Mouse (Mus musculus): ENCODE measurements at regions not wholly inside any gene's neighbourhood (a gene's known extent, or its start where the extent isn't known, plus 50 kb on each side); places are given as distances from the start of the nearest gene placed in this dataset.

GRCm38 (mm10) chr2:34096561-34096960 lies 208.8 kb upstream of the Mvb12b start:
- H3K4me1 ChIP-seq (ENCODE audit: control insufficient read depth, insufficient read depth, low read length) = no peaks in the 10 kb centered on the region
- no peaks in the 10 kb centered on the region for H3K27me3 ChIP-seq (ENCODE audit: control insufficient read depth, insufficient read depth, low read length)
- DNase-seq = no peak
- TF ChIP-seq POLR2A (IDR thresholded peaks at IDR 0.05; ENCODE audit: borderline replicate concordance, insufficient read depth, low read length) = no peak
- TF ChIP-seq CTCF (IDR thresholded peaks at IDR 0.05; ENCODE audit: borderline replicate concordance, insufficient read depth, low read depth, low read length) = no peak
- no peak overlapping the region for H3K27ac ChIP-seq (ENCODE audit: insufficient read depth, low read length)
- H3K4me3 ChIP-seq (replicated peaks; ENCODE audit: insufficient read depth, low read depth, low read length) = no peak overlapping the region

DNA sequence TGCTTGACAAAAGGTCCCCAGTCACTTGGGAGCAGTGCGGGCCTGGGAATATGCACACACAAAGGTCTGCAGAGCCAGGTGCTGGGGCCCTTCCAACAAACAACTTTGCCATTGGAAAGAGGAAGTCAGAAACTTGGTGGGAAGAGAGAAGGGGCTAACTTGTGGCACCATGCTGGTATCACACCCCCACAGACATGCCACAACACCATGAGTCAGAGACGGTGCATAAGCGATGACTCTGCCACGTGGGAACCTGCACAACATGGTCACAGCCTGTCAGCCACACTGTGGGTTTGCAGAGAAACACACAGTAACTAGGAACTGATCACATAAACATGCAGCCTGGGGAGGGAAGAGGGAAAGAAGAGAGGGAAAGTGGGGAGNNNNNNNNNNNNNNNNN lies 201.1 kb upstream of the Mvb12b start:
- no peaks in the 10 kb centered on the region for H3K27me3 ChIP-seq (ENCODE audit: control insufficient read depth, insufficient read depth, low read length)
- H3K27ac ChIP-seq (ENCODE audit: insufficient read depth, low read length) = no peak overlapping the region
- DNase-seq = no peak
- H3K4me3 ChIP-seq (replicated peaks; ENCODE audit: insufficient read depth, low read depth, low read length) = no peak overlapping the region
- 58% methylated on average over 4 of the region's 4 CpGs for WGBS
- TF ChIP-seq CTCF (IDR thresholded peaks at IDR 0.05; ENCODE audit: borderline replicate concordance, insufficient read depth, low read depth, low read length) (no peak), POLR2A (IDR thresholded peaks at IDR 0.05; ENCODE audit: borderline replicate concordance, insufficient read depth, low read length) (no peak)
- no peaks in the 10 kb centered on the region; the same call in 1 of the 2 replicates for H3K4me1 ChIP-seq (ENCODE audit: control insufficient read depth, insufficient read depth, low read length)

GRCm38 (mm10) chr2:34086130-34086529 lies 198.4 kb upstream of the Mvb12b start:
- DNase-seq = peak in 1 of 2 experiments; percentile 24
- WGBS = 24% methylated on average over 3 of the region's 3 CpGs
- no peak overlapping the region for H3K4me3 ChIP-seq (replicated peaks; ENCODE audit: insufficient read depth, low read depth, low read length)
- H3K27ac ChIP-seq (ENCODE audit: insufficient read depth, low read length) = no peak overlapping the region
- H3K4me1 ChIP-seq (ENCODE audit: control insufficient read depth, insufficient read depth, low read length) = no peaks in the 10 kb centered on the region; the same call in 1 of the 2 replicates
- TF ChIP-seq CTCF (IDR thresholded peaks at IDR 0.05; ENCODE audit: borderline replicate concordance, insufficient read depth, low read depth, low read length) = no peak
- TF ChIP-seq POLR2A (IDR thresholded peaks at IDR 0.05; ENCODE audit: borderline replicate concordance, insufficient read depth, low read length) = no peak
- no peaks in the 10 kb centered on the region for H3K27me3 ChIP-seq (ENCODE audit: control insufficient read depth, insufficient read depth, low read length)

GRCm38 (mm10) chr2:34084513-34084912 lies 196.8 kb upstream of the Mvb12b start:
- no peak for DNase-seq
- H3K27me3 ChIP-seq (ENCODE audit: control insufficient read depth, insufficient read depth, low read length) = no peaks in the 10 kb centered on the region
- 55% methylated on average over 1 of the region's 1 CpGs for WGBS
- no peak overlapping the region for H3K27ac ChIP-seq (ENCODE audit: insufficient read depth, low read length)
- H3K4me1 ChIP-seq (ENCODE audit: control insufficient read depth, insufficient read depth, low read length) = no peaks in the 10 kb centered on the region
- TF ChIP-seq CTCF (IDR thresholded peaks at IDR 0.05; ENCODE audit: borderline replicate concordance, insufficient read depth, low read depth, low read length) (no peak), POLR2A (IDR thresholded peaks at IDR 0.05; ENCODE audit: borderline replicate concordance, insufficient read depth, low read length) (no peak)
- no peak overlapping the region for H3K4me3 ChIP-seq (replicated peaks; ENCODE audit: insufficient read depth, low read depth, low read length)

DNA sequence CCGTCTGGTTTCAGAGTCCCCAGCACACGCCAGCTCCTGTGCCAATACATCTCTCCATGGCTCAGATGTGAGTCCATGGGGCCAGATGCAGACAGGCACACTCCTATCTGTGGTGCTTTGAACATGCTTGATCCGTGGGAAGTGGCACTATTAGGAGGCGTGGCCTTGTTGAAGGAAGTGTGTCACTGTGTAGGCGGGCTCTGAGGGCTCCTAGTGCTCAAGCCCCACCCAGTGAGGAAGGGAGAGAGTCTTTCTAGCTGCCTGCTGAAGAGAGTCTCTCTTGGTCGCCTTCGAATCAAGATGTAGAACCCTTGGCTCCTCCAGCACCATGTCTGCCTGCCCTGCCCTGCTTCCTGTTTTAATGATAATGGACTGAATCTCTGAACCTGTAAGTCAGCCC lies 194.7 kb upstream of the Mvb12b start:
- DNase-seq = no peak
- Histone ChIP-seq H3K27me3 (ENCODE audit: control insufficient read depth, insufficient read depth, low read length) (no peaks in the 10 kb centered on the region), H3K4me3 (replicated peaks; ENCODE audit: insufficient read depth, low read depth, low read length) (no peak overlapping the region), H3K4me1 (ENCODE audit: control insufficient read depth, insufficient read depth, low read length) (no peaks in the 10 kb centered on the region), H3K27ac (ENCODE audit: insufficient read depth, low read length) (no peak overlapping the region)
- 71% methylated on average over 7 of the region's 7 CpGs for WGBS
- TF ChIP-seq CTCF (IDR thresholded peaks at IDR 0.05; ENCODE audit: borderline replicate concordance, insufficient read depth, low read depth, low read length) (no peak), POLR2A (IDR thresholded peaks at IDR 0.05; ENCODE audit: borderline replicate concordance, insufficient read depth, low read length) (no peak)

GRCm38 (mm10) chr2:34080176-34080575 lies 192.4 kb upstream of the Mvb12b start:
- no peaks in the 10 kb centered on the region for H3K4me1 ChIP-seq (ENCODE audit: control insufficient read depth, insufficient read depth, low read length)
- DNase-seq = peak in 1 of 2 experiments; percentile 9
- TF ChIP-seq CTCF (IDR thresholded peaks at IDR 0.05; ENCODE audit: borderline replicate concordance, insufficient read depth, low read depth, low read length) = no peak
- TF ChIP-seq POLR2A (IDR thresholded peaks at IDR 0.05; ENCODE audit: borderline replicate concordance, insufficient read depth, low read length) = no peak
- H3K27me3 ChIP-seq (ENCODE audit: control insufficient read depth, insufficient read depth, low read length) = no peaks in the 10 kb centered on the region
- WGBS = 66% methylated on average over 3 of the region's 3 CpGs
- H3K4me3 ChIP-seq (replicated peaks; ENCODE audit: insufficient read depth, low read depth, low read length) = no peak overlapping the region
- no peak overlapping the region for H3K27ac ChIP-seq (ENCODE audit: insufficient read depth, low read length)

- DNase-seq = no peak
- no peak for TF ChIP-seq CTCF (IDR thresholded peaks at IDR 0.05; ENCODE audit: borderline replicate concordance, insufficient read depth, low read depth, low read length)
- TF ChIP-seq POLR2A (IDR thresholded peaks at IDR 0.05; ENCODE audit: borderline replicate concordance, insufficient read depth, low read length) = no peak
- Histone ChIP-seq H3K4me1 (ENCODE audit: control insufficient read depth, insufficient read depth, low read length) (no peaks in the 10 kb centered on the region), H3K4me3 (replicated peaks; ENCODE audit: insufficient read depth, low read depth, low read length) (no peak overlapping the region), H3K27ac (ENCODE audit: insufficient read depth, low read length) (no peak overlapping the region), H3K27me3 (ENCODE audit: control insufficient read depth, insufficient read depth, low read length) (no peaks in the 10 kb centered on the region)
- 56% methylated on average over 12 of the region's 12 CpGs for WGBS
These were observed 191.5 kb upstream of the Mvb12b start for GRCm38 (mm10) chr2:34079282-34079681.

DNA sequence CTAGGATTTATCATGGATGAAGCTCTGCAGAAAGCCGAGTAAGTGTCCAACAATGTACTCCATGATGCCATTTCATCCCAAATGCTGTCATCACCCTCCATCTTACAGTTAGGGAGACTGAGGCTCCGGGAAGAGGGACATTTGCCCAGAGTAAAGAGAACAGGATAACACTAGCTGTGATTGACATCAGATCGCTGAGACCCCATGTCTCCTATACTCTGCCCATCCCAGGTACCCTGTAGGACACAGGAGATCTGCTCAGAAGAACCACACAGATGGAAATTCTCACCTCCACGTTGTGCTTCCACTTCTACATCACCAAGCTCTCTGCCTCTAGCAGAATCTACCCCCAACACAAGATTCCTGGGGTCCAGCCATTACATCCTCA lies 191.1 kb upstream of the Mvb12b start:
- no peak for DNase-seq
- TF ChIP-seq POLR2A (IDR thresholded peaks at IDR 0.05; ENCODE audit: borderline replicate concordance, insufficient read depth, low read length) = no peak
- TF ChIP-seq CTCF (IDR thresholded peaks at IDR 0.05; ENCODE audit: borderline replicate concordance, insufficient read depth, low read depth, low read length) = no peak
- Histone ChIP-seq H3K4me1 (ENCODE audit: control insufficient read depth, insufficient read depth, low read length) (no peaks in the 10 kb centered on the region), H3K27ac (ENCODE audit: insufficient read depth, low read length) (no peak overlapping the region), H3K27me3 (ENCODE audit: control insufficient read depth, insufficient read depth, low read length) (no peaks in the 10 kb centered on the region), H3K4me3 (replicated peaks; ENCODE audit: insufficient read depth, low read depth, low read length) (no peak overlapping the region)
- 53% methylated on average over 4 of the region's 4 CpGs for WGBS
